Mouse (Mus musculus) hindbrain, embryonic 16.5 days (tissue): ENCODE results near the gene Fancc. TPM values are rescaled to one million over a fixed set of nuclear protein-coding genes. Genes with fewer than 3 reads are reported as not detected.

Experiments
- ATAC-seq: fragments of 200-750 bp; cut with Nextera tagmentation; 2 replicates; pipeline ENCODE4 v1.8.0; 2017; ENCODE audit warnings: moderate TSS enrichment, moderate library complexity
- H3K27ac ChIP-seq: fragments of 300-500 bp; sonication (generic); 2 replicates; pipeline ENCODE4 v1.5.1; 2014; ENCODE audit warnings: low read depth, mild to moderate bottlenecking, control low read depth, low read length, moderate library complexity
- H3K27me3 ChIP-seq: fragments of 300-500 bp; sonication (generic); replicated peaks from 2 replicates; pipeline ENCODE4 v1.6.1; 2014; ENCODE audit warnings: low read length; ENCODE audit not compliant: control insufficient read depth, insufficient read depth
- H3K36me3 ChIP-seq: fragments of 300-500 bp; sonication (generic); 2 replicates; pipeline ENCODE4 v1.6.1; 2014; ENCODE audit warnings: mild to moderate bottlenecking, low read length, moderate library complexity, mixed read lengths; ENCODE audit not compliant: control insufficient read depth, insufficient read depth
- H3K4me1 ChIP-seq: fragments of 300-500 bp; sonication (generic); 2 replicates; pipeline ENCODE4 v1.6.1; 2014; ENCODE audit warnings: low read depth, low read length; ENCODE audit not compliant: control insufficient read depth, insufficient read depth
- H3K4me2 ChIP-seq: fragments of 300-500 bp; sonication (generic); 2 replicates; pipeline ENCODE4 v1.6.1; 2014; ENCODE audit warnings: mild to moderate bottlenecking, low read length, control low read depth, moderate library complexity
- H3K4me3 ChIP-seq: fragments of 300-500 bp; sonication (generic); 2 replicates; pipeline ENCODE4 v1.5.1; 2014; ENCODE audit warnings: mild to moderate bottlenecking, low read length, control low read depth, moderate library complexity
- H3K9ac ChIP-seq: fragments of 300-500 bp; sonication (generic); 2 replicates; pipeline ENCODE4 v1.6.1; 2014; ENCODE audit warnings: low read depth, mild to moderate bottlenecking, control low read depth, low read length, moderate library complexity
- H3K9me3 ChIP-seq: fragments of 300-500 bp; sonication (generic); 2 replicates; pipeline ENCODE4 v1.6.1; 2014; ENCODE audit warnings: mild to moderate bottlenecking, low read length, moderate library complexity; ENCODE audit not compliant: control insufficient read depth
- WGBS: fragments of 180-500 bp; shearing (Covaris S2); extraction: QIAGEN DNeasy Blood & Tissue Kit; methylation state at CpG from one replicate; pipeline ENCODE4 v1.1.7; 2014; 5-methylcytosine and 5-hydroxymethylcytosine counted together
- polyA plus RNA-seq: library from polyadenylated mRNA; unstranded; fragments of >200 nt; fragmentation: Nextera tagmentation; extraction: Ambion mirVana; gene quantifications from 2 replicates; pipeline ENCODE4 v1.2.1, GENCODE M21; 2015

The Fancc gene
- polyA plus RNA-seq, 1 experiment from 2014 or later = 16.0 TPM

DNA sequence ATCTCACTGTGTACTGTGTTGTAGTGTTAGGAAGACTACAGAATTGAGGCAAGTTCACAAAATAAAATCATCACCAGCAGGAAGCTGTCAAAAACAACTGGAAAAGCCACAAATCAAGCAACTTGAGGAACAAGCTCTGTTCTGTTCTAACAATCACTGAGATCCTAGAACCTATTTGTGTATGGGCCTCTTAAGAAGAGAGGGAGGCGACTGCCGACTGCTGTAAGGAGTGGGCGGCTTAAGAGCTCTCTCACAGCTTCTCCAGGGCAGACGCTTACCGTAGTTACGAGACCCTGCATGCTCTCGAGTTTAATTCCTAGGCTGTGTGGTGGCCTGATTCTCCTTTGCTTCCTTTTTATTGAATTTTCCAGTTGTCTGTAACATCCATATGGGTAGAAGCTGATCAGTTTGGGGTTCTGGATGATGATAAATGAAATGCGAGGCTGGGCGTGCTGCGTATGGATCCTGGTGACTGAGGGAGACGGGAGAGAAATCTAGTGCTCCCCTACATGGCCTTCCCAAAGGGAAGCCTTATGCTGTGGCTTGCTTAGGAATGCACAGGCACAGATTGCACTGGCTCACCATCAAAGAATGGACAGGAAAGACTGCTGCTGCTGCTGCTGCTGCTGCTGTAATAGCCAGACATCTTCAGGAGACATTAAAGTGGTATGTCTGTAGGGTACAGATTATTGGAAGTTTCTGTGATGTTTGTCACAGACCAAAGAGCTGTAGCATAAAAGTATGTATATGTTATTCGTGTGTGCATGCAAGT lies 245.8 kb downstream of the Fancc start:
- ATAC-seq = no peak
- H3K4me1 ChIP-seq = no peaks in the 10 kb centered on the region
- no peak overlapping the region for H3K27ac ChIP-seq
- no peaks in the 10 kb centered on the region for H3K9me3 ChIP-seq
- H3K9ac ChIP-seq = no peak overlapping the region
- H3K4me3 ChIP-seq = no peak overlapping the region
- no peaks in the 10 kb centered on the region for H3K27me3 ChIP-seq
- H3K36me3 ChIP-seq = no peaks in the 10 kb centered on the region
- 71% methylated on average over 12 of the region's 12 CpGs for WGBS
- no peak overlapping the region for H3K4me2 ChIP-seq

- no peaks in the 10 kb centered on the region for H3K4me1 ChIP-seq
- H3K4me3 ChIP-seq = no peak overlapping the region
- no peak overlapping the region for H3K4me2 ChIP-seq
- WGBS = 93% methylated on average over 8 of the region's 8 CpGs
- H3K36me3 ChIP-seq = no peaks in the 10 kb centered on the region
- no peaks in the 10 kb centered on the region for H3K27me3 ChIP-seq
- H3K27ac ChIP-seq = no peak overlapping the region
- no peak for ATAC-seq
- no peaks in the 10 kb centered on the region for H3K9me3 ChIP-seq
- H3K9ac ChIP-seq = no peak overlapping the region
Measured at GRCm38 (mm10) chr13:63250441-63250980, 246.6 kb downstream of the Fancc start.

DNA sequence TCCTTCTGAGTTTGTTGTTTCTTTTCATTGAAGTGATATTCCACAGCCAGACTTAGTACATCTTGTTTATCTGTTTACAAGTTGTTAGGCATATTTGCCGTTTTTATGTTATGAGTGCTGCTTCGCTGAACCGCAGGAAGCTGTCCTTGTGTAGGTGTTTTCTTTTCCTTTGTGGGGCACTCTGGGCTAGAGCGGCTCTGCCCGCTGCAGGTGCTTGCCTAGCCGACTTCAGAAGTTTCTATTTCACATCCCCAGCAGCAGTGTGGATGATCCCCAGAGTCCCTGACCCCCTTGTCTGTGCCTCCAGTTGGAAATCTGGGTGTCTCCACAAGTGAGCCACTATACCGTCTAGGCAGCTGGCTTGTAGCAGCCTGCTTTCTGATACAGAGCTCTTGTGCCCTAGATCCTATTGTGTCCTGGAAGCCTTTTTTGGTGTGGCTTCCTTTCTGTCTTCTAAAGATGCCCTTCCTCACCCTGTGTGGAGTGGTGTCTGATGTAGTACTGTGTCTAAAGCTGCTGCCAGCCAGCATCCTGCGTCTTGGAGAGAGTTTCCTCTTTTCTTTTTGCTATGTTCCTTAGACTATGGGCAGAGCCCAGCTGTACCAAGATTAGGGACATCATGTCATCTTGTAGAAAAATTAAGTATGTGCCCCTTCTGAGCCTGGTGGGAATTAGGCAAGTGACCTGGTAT lies 247.2 kb downstream of the Fancc start:
- Histone ChIP-seq H3K4me1 (no peaks in the 10 kb centered on the region), H3K9ac (no peak overlapping the region), H3K9me3 (no peaks in the 10 kb centered on the region), H3K27me3 (no peaks in the 10 kb centered on the region), H3K36me3 (no peaks in the 10 kb centered on the region), H3K4me2 (no peak overlapping the region), H3K27ac (no peak overlapping the region), H3K4me3 (no peak overlapping the region)
- WGBS = 76% methylated on average over 8 of the region's 8 CpGs
- ATAC-seq = no peak

GRCm38 (mm10) chr13:63249171-63249570 lies 247.9 kb downstream of the Fancc start:
- no peak overlapping the region for H3K9ac ChIP-seq
- H3K4me1 ChIP-seq = no peaks in the 10 kb centered on the region
- no peaks in the 10 kb centered on the region for H3K36me3 ChIP-seq
- H3K27ac ChIP-seq = no peak overlapping the region
- ATAC-seq = no peak
- no peak overlapping the region for H3K4me3 ChIP-seq
- 93% methylated on average over 7 of the region's 7 CpGs for WGBS
- no peaks in the 10 kb centered on the region for H3K27me3 ChIP-seq
- H3K9me3 ChIP-seq = no peaks in the 10 kb centered on the region
- no peak overlapping the region for H3K4me2 ChIP-seq

GRCm38 (mm10) chr13:63248318-63248717 lies 248.8 kb downstream of the Fancc start:
- no peak for ATAC-seq
- no peak overlapping the region for H3K4me3 ChIP-seq
- no peaks in the 10 kb centered on the region for H3K27me3 ChIP-seq
- 90% methylated on average over 10 of the region's 10 CpGs for WGBS
- no peaks in the 10 kb centered on the region for H3K36me3 ChIP-seq
- H3K27ac ChIP-seq = no peak overlapping the region
- H3K4me1 ChIP-seq = no peaks in the 10 kb centered on the region
- H3K4me2 ChIP-seq = no peak overlapping the region
- no peaks in the 10 kb centered on the region for H3K9me3 ChIP-seq
- H3K9ac ChIP-seq = no peak overlapping the region

DNA sequence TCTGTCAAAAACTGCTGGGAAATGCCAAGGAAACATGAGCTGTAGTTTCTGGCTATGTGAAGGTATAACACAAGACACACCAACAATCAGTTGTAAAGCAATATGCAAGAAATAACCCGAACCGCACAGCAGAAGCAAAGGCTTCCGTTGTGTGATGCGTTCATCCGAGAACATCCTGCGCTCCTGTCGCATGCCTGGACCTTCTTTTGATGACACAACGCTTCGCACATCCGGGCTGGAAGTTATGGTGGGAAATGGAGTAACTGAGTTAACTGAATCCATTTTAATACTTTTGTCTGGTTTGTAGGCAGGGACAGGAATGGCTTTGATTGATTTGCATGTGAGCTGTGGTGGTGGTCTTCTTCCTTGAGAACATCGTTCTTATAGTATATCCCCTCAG lies 249.4 kb downstream of the Fancc start:
- H3K27me3 ChIP-seq = no peaks in the 10 kb centered on the region
- ATAC-seq = no peak

GRCm38 (mm10) chr13:63247041-63247440 lies 250.0 kb downstream of the Fancc start:
- Histone ChIP-seq H3K36me3 (no peaks in the 10 kb centered on the region), H3K9ac (no peak overlapping the region), H3K4me1 (0 out of 2 replicates have a peak, but pooled peaks cover 3% of the 10 kb centered on the region), H3K27ac (no peak overlapping the region), H3K4me3 (no peak overlapping the region), H3K9me3 (no peaks in the 10 kb centered on the region), H3K4me2 (no peak overlapping the region), H3K27me3 (no peaks in the 10 kb centered on the region)
- 75% methylated on average over 7 of the region's 7 CpGs for WGBS
- no peak for ATAC-seq

More for the DNA sequence above, 249.4 kb downstream of the Fancc start:
- H3K4me1 ChIP-seq = 0 out of 2 replicates have a peak, but pooled peaks cover 3% of the 10 kb centered on the region
- H3K4me2 ChIP-seq = no peak overlapping the region
- H3K9ac ChIP-seq = no peak overlapping the region
- no peaks in the 10 kb centered on the region for H3K9me3 ChIP-seq
- no peak overlapping the region for H3K27ac ChIP-seq
- no peak overlapping the region for H3K4me3 ChIP-seq
- WGBS = 93% methylated on average over 11 of the region's 11 CpGs
- H3K36me3 ChIP-seq = no peaks in the 10 kb centered on the region

DNA sequence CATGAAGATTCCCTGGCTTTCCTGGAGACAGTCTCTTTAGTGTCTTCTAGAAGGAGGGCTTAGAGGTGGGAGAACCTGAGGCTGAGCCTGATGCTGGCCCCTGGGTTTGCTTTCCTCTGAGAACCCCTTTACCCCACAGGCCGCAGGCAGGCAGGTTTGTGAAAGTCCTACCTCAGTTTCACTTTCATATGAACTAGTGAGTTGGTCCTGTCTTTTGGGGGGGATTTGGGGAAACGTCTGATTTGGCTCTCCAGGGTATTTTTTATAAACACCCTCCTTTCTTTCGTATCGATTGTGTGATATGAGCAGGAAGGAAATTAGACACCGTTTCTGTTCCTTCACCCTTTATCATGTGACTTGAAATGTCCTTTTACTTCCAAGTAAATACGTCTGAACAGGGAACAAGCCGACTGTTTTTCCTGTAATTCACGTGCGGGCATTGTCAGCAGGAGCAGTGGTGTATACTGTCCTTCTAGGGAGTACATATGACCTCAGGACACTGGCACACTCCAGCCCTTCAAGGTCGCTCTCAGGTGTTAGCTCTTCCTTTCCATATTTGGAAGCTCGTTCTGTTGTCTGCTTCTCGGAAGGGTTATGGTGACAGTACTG lies 250.6 kb downstream of the Fancc start:
- no peaks in the 10 kb centered on the region for H3K9me3 ChIP-seq
- WGBS = 86% methylated on average over 12 of the region's 12 CpGs
- peaks cover 6% of the 10 kb centered on the region; the same call in 1 of the 2 replicates for H3K4me1 ChIP-seq
- no peak overlapping the region for H3K9ac ChIP-seq
- H3K4me2 ChIP-seq = no peak overlapping the region
- H3K27ac ChIP-seq = no peak overlapping the region
- 0 out of 2 replicates have a peak, but pooled peaks cover 2% of the 10 kb centered on the region for H3K27me3 ChIP-seq
- H3K4me3 ChIP-seq = no peak overlapping the region
- no peaks in the 10 kb centered on the region for H3K36me3 ChIP-seq
- no peak for ATAC-seq

DNA sequence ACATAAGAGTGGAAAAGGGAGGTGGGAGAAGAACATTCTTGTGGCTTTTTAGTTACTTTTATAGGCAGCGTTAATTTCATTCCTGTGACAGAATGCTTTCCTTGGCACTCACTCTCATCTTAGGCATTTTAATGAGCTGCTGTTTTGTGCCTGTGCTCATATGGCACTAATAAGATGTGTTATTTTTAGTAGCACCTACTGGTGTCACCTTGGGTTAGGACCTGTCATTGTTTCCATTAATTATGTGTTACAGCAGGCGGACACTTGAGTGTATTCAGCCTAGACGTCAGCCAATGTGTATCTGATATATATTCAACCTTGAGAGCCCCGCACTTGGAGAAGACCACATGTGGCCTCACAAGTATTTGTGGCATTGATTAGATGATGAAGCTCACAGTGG lies 251.3 kb downstream of the Fancc start:
- Histone ChIP-seq H3K9me3 (no peaks in the 10 kb centered on the region), H3K9ac (no peak overlapping the region), H3K4me1 (peaks cover 8% of the 10 kb centered on the region), H3K27me3 (0 out of 2 replicates have a peak, but pooled peaks cover 2% of the 10 kb centered on the region), H3K27ac (no peak overlapping the region), H3K36me3 (no peaks in the 10 kb centered on the region), H3K4me3 (no peak overlapping the region), H3K4me2 (no peak overlapping the region)
- ATAC-seq = no peak
- 66% methylated on average over 4 of the region's 4 CpGs for WGBS
